Mouse (Mus musculus): Measurements from ENCODE around the gene Gm20909. TPM values are rescaled to one million over a fixed set of nuclear protein-coding genes. Genes with fewer than 3 reads are reported as not detected.
"Not testable (repeated sequence)": the region's sequence is repeated elsewhere in the genome, so short reads cannot be mapped to it uniquely, and the experiment has no call there.

The Gm20909 gene
- not detected in 2 replicates for polyA plus RNA-seq (2016; fragmentation: Nextera tagmentation; extraction: Ambion mirVana)

- not testable (repeated sequence) for ATAC-seq (ENCODE audit: low FRiP score)
Measured at GRCm38 (mm10) chrY:21164270-21164669, at the start of gene Gm20909. Gm20909 (plus strand) TSS chrY:21164570.

More at GRCm38 (mm10) chrY:21164270-21164669, at the start of gene Gm20909:
- H3K27ac ChIP-seq; H3K9ac ChIP-seq; H3K4me3 ChIP-seq; H3K36me3 ChIP-seq; H3K27me3 ChIP-seq; H3K4me2 ChIP-seq (replicated peaks); H3K4me1 ChIP-seq; H3K9me3 ChIP-seq (replicated peaks): not testable (repeated sequence)
- WGBS: no CpG with 5 or more reads among the region's 4 CpGs

Other genes with a start within 250 kb of the Gm20909 start
- gene Gm29866, start 170.9 kb upstream of the Gm20909 start, polyA plus RNA-seq (2016; fragmentation: Nextera tagmentation; extraction: Ambion mirVana): not detected in 2 replicates
- not detected in 2 replicates for gene Gm20865, start 77.0 kb downstream of the Gm20909 start, polyA plus RNA-seq (2016; fragmentation: Nextera tagmentation; extraction: Ambion mirVana)

Data from hindbrain, embryonic 12.5 days (tissue).